Mouse (Mus musculus) myocyte (in vitro differentiated cells): ENCODE results near the gene Olfr1221.

Experiments used
- E2F4 ChIP-seq: IDR thresholded peaks from one replicate; pipeline ENCODE4 v1.6.1; 2011; ENCODE audit warnings: mild to moderate bottlenecking, control low read depth, moderate library complexity; ENCODE audit not compliant: insufficient read depth
- MAX ChIP-seq: IDR thresholded peaks from one replicate; pipeline ENCODE4 v1.6.1; 2011; ENCODE audit warnings: low read depth, mild to moderate bottlenecking, control low read depth
- MYOD1 ChIP-seq, 3 experiments: IDR thresholded peaks; one replicate each; pipeline ENCODE4 v1.6.1; 2011; ENCODE audit warnings: control low read depth in 2 of 3, low read depth in 2 of 3, mild to moderate bottlenecking in 2 of 3, moderate library complexity in 1 of 3; ENCODE audit not compliant: insufficient read length in 2 of 3, control insufficient read depth in 1 of 3
- MYOG ChIP-seq, 3 experiments: IDR thresholded peaks; one replicate each; pipeline ENCODE4 v1.6.1; 2011; ENCODE audit warnings: control low read depth in 2 of 3, low read depth in 2 of 3, mild to moderate bottlenecking in 2 of 3; ENCODE audit not compliant: insufficient read length in 2 of 3, control insufficient read depth in 1 of 3, insufficient read depth in 1 of 3
- POLR2A ChIP-seq: IDR thresholded peaks from one replicate; pipeline ENCODE4 v1.6.1; 2011; ENCODE audit warnings: low read depth, mild to moderate bottlenecking, control low read depth, moderate library complexity; ENCODE audit not compliant: insufficient read length
- POLR2AphosphoS2 ChIP-seq: IDR thresholded peaks from one replicate; pipeline ENCODE4 v1.6.1; 2011; ENCODE audit warnings: low read depth, control low read depth; ENCODE audit not compliant: insufficient read length
- REST ChIP-seq: IDR thresholded peaks from one replicate; pipeline ENCODE4 v1.6.1; 2011; ENCODE audit warnings: mild to moderate bottlenecking, control low read depth, moderate library complexity; ENCODE audit not compliant: insufficient read depth, insufficient read length
- TCF12 ChIP-seq: IDR thresholded peaks from one replicate; pipeline ENCODE4 v1.6.1; 2011; ENCODE audit warnings: mild to moderate bottlenecking, control low read depth; ENCODE audit not compliant: poor library complexity, insufficient read depth, severe bottlenecking
- TCF3 ChIP-seq: IDR thresholded peaks from one replicate; pipeline ENCODE4 v1.6.1; 2011; ENCODE audit warnings: low read depth, control low read depth; ENCODE audit not compliant: insufficient read length
- USF1 ChIP-seq: IDR thresholded peaks from one replicate; pipeline ENCODE4 v1.6.1; 2011; ENCODE audit warnings: low read depth, mild to moderate bottlenecking, control low read depth, moderate library complexity

GRCm38 (mm10) chr2:89083413-89083812 lies 33.7 kb downstream of the Olfr1221 start, which contains the start of gene Olfr1219:
- no peak for TF ChIP-seq POLR2A
- no peak for TF ChIP-seq MYOG (IDR thresholded peaks at IDR 0.05; ENCODE audit: control insufficient read depth in 1 of 3, insufficient read depth in 1 of 3, insufficient read length in 2 of 3, low read depth in 2 of 3)
- TF ChIP-seq MYOD1 (IDR thresholded peaks at IDR 0.05; ENCODE audit: control insufficient read depth in 1 of 3, insufficient read length in 2 of 3, low read depth in 2 of 3), result no peak
- no peak for TF ChIP-seq REST
- TF ChIP-seq MAX, result no peak
- no peak for TF ChIP-seq POLR2AphosphoS2
- TF ChIP-seq E2F4, result no peak
- no peak for TF ChIP-seq TCF3
- no peak for TF ChIP-seq TCF12
- no peak for TF ChIP-seq USF1
